Mouse (Mus musculus): ENCODE data around the gene Ddx39b.
A peak's percentile ranks its signal among the peaks of the same experiment; 100 is the strongest.

Ddx39b gene

DNA sequence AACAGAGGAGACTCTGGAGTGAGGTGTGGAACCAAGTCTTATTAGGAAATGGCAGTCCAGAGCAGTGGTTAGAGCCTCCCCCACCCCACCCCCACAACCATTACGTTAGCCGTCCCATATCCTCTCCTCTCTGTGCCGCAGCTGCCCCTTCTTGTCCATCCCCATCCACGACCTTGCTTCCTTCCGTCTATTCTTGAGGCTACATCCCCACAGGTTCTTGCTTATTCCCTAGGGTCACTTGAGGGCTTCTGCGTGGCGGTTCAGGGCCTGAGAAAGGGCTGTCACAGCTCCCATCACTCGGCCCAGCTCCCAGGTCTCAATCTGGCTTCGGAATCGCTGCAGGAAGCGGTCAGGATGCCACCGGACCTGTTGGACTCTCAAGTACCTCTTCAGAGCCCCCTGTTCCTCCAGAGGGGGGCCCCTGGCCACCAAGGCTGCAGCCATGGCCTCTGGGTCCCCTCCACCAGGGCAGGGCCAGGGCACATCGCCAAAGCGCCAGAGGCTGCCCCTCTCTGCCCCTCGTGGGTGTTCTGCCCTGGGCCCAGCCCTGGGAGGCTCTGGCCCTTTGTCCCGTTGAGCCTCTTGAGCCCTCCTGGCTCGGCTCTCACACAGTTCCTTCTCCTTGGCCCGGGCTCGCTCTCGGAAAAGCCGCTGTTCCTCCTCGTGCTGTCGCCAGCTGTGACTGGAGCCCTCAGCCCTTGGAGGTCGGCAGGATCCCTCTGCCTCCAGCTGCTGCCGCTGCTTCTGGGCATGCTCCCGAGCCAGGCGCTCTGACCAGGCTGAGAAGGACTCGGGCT is 21.2 kb upstream of the Ddx39b start, which contains the start of gene Gm16181:
Gene Gm16181 (plus strand): TSS at position 679 of the 797 bp plus-strand sequence.
- peak; percentile 21 for DNase-seq

DNA sequence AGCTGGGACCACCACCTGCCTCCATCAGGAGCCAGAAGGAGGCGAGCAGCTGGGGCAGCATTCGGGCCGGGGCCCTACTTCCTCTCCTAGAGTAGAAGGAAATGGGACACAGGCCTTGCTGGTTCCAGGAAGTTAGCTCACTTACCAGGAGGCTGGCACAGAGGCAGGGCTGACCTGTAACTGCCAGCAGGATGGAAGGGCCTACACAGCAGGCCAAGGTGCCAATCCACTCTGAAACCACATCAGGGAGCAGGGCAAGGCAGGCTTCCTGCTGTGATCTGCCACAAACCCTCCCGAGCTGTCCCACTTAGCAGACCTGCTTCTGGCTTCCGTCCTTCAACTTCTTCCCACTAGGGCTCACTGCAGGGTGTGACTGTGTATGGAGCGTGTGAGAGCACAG is 19.2 kb upstream of the Ddx39b start:
- DNase-seq: no peak

- DNase-seq: no peak
Observed at GRCm38 (mm10) chr17:35224641-35225040, 16.9 kb upstream of the Ddx39b start.

DNA sequence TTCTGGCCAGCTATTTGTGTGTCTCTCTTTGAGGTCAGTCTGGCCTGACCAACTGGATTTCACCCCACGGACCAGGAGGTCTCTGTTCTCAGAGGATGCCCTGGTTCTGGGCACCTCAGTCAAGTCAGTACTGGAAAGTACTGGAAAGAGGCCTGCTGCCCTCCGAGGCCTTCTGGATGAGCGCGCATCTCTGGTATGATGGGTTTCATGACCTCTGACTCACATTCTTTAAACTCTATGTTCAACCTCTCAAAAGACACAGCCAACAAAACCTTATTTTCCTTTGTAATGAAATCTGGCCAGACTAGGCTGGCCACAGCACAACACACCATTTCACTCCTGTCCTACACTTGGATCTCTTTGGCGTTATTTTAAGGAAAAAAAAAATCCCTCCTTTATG is 16.1 kb upstream of the Ddx39b start:
- DNase-seq: no peak

GRCm38 (mm10) chr17:35226561-35227046 is 14.9 kb upstream of the Ddx39b start:
- no peak for DNase-seq

GRCm38 (mm10) chr17:35231022-35231421 is 10.5 kb upstream of the Ddx39b start:
- DNase-seq: no peak

DNA sequence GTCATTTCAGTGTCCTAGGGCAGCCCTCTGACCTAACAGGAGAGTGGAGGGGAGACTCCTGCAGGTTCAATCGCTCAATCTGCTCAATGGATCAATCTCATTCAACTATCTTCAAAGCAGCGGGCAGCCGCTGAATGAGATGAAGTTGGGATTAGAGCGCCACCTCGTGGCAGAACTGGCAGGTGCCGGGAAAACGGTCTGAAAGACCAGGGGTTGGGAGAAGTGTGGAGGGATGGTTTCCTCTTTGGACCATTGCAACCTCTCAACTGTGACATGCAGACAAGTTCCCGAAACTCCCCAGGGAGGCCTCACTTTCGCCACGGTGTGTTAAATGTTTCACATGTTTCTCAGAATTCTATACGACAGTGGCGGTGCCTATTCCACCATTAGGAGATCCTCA is 9.5 kb upstream of the Ddx39b start:
- DNase-seq: peak; percentile 75

- DNase-seq: no peak
Observed at GRCm38 (mm10) chr17:35232659-35233058, 8.9 kb upstream of the Ddx39b start.

DNA sequence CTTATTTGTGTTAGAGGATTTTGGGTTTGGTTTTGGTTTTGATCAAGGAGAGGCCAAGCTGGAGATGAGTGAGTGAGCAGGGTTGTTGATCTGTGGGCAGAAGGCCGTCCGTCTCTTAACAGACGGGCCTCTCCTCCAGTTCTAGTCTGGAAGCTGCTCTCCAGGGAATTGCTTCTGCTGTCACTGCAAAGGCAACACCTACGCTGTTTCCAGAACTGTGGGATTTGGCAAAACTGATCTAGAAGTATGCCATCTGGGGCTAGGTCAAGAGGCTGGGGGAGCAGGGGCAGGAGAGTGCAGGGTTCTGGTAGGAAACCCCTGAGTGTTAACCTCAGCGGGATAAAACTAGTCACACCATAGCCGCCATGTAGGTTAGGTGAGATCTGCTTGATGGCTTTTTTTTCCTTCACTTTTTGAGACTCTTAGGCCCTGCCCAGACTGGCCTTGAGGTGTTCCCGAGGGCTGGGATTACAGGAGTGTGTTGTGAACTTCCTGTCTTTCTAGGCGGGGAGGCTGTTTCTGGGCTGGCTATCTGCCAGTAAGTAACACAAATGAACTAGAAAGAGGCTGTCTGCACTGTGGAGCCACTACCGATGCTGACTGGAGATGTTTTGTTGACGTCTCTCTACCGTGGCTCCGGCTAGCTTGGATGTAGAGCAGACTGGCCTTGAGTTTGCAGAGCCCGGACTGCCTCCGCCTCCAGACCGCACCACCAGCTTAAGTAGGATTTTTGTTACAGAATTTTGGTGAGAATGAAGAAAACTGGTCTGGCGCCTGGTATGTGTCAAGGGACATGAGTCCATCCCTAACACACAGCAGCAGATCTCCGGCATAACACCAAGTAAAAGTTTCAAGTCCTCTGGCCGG is 8.2 kb upstream of the Ddx39b start, which contains the start of gene Atp6v1g2:
Gene Atp6v1g2 (plus strand): TSS at position 547 of the 867 bp plus-strand sequence.
- DNase-seq: peak; percentile 45

DNA sequence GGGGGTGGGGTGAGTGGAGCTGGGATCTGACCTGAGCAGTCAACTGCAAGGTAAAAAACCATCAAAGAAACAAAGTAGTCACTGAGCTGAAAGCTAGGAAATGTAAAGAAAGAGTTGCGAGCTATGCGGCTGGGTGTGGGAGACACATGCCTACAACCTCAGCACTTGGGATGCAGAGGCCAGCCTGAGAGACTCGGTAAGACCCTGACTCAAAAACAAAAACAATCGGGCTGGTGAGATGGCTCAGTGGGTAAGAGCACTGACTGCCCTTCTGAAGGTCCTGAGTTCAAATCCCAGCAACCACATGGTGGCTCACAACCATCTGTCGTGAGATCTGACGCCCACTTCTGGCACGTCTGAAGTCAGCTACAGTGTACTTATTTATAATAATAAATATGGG is 7.5 kb upstream of the Ddx39b start:
- DNase-seq: peak; percentile 50

DNA sequence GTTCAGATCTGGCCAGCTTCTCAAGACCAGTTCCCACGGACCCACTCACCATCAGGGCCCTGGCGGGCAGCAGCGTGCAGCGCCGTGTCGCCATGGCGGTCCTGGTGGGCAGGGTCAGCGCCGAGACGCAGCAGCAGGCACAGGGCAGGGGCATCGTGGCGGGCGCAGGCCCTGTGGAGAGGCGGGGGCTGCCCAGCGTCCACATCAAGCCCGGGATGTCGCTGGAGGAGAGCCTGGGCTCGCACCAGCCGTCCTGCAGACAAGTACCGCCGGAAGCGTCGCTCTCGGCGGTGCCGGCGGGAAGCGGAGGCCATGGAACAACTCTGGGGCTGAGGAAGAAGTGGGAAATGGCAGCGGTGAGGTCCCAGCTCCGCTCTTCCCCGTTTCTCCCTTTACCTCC is 6.6 kb upstream of the Ddx39b start:
- DNase-seq: peak; percentile 68

- DNase-seq: peak; percentile 94
Observed at GRCm38 (mm10) chr17:35235614-35236389, 5.7 kb upstream of the Ddx39b start, which contains the start of gene Nfkbil1. Gene Nfkbil1 (minus strand): TSS chr17:35235792.

DNA sequence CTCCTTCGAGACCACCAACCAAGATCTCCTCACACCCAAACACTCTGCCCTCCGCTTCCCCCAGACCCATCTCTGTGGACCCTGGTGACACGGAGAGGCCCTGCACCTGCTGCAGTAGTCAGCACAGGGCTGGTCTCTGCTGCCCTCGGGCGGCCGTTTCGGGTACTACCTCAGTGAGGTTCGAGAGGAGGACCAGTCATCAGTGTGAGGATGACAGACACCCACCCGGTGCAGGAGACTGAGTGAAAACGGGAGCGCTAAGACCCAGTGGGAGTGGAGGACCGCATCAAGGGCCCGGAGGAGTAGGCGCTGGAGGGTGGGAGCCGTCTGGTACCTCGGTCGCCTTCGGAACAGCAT is 5.2 kb upstream of the Ddx39b start:
- peak; percentile 97 for DNase-seq

- peak; percentile 74 for DNase-seq
Observed at GRCm38 (mm10) chr17:35236996-35237395, 4.5 kb upstream of the Ddx39b start.

GRCm38 (mm10) chr17:35237504-35237903 is 4.0 kb upstream of the Ddx39b start:
- no peak for DNase-seq

DNA sequence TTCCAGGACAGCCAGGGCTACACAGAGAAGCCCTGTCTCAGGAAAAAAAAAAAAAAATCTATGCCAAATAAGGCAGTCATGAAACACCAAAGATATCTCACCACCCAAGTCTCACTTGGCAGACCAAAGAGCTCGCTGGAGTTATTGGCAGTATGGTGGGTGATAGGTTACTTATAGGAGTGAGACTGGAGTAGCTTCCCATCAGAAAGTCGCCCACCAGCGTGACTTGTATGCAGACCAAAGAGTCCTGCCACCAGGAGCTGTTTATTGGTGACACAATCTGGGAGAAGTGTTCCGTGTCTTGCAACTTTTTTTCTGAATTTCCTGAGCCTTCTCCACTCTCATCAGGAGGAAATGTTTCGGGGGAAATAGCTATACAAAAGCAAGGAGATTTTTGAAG is 1.8 kb upstream of the Ddx39b start:
- DNase-seq: peak; percentile 61

DNA sequence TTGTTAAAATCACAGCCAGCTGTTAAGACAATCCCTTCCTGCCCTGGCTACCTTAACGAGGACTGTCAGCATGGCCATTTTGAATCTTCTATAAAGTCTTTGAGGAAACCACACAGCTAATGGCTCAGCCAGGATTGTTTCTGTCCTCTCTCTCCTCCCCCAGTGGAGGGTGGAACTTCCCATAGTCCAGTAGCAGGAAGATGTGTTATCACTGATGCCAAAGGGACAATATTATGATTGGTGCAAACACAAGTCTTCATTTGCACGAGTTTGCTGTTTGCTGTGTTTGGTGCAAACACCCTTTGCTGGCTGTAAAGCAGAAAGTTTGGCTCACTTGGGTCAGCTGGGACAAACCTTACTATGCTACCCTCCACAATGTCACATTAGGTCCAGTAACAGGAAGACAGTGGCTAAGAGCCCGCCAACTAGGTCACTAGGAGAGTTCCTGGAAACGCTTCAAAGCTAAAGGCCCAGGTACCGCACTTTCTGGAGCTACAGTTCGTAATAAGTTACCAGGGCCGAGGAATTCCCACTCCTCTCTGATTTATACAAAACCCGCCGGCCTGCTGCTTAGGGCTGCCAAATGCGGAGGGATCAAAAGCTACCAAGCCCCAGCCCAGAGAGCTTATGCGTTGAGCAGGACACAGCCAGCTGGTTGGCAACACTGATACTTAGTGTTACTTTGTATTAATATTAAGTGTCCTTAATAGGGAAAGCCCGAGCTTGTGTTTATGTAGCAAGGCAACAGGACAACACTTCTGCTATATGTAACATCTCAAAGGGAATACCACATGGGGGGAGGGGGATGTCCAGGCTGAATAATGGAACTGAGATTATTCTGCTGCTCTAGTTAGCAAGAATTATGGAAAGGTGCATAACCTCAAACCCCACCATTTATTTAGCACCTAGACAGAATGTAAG is 902 bp upstream of the Ddx39b start:
- DNase-seq: peak; percentile 73

GRCm38 (mm10) chr17:35242015-35242941 is 732 bp downstream of the Ddx39b start:
- peak; percentile 71 for DNase-seq

DNA sequence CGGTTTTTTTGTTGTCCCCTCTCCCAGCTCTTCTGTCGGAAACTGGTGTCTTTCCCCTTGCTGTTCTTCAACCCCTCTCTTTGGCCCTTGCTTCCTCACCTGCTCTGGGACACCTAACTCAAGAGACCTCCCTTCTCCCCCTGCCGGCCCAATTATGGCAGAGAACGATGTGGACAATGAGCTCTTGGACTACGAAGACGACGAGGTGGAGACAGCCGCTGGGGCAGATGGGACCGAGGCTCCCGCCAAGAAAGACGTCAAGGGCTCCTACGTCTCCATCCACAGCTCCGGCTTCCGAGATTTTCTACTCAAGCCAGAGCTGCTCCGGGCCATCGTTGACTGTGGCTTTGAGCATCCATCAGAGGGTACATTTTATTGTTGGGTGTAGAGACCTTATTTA is 1.5 kb downstream of the Ddx39b start:
- peak; percentile 77 for DNase-seq

DNA sequence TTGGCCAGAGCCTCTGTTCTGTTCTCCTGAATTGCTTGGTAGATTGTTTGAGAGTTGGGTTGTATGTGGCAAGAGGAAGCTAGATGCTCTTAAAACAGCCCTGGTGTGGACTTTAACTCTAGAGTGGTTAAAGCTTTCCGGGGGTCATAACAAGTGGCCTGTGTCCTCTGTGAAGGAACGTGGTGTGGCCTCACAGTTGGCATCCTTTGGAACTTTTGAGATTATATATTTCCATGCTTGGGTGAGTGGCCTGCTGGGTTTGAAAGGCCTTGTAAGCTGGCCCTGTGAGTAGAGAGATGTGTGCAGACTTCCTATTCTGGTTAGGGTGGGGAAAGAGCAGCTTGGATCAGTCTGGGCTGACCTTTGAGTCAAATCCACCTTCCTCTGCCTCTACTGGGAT is 3.5 kb downstream of the Ddx39b start:
- no peak for DNase-seq
